Mouse (Mus musculus) right cerebral cortex, postnatal 10 days (tissue): Measurements from ENCODE around the gene Fam189a1.

ENCODE experiments used
- DNase-seq, 2 experiments: peaks; one replicate each; pipeline ENCODE4 v3.0.0; 2021; ENCODE audit warnings: low spot score in 2 of 2

Fam189a1 gene

DNA sequence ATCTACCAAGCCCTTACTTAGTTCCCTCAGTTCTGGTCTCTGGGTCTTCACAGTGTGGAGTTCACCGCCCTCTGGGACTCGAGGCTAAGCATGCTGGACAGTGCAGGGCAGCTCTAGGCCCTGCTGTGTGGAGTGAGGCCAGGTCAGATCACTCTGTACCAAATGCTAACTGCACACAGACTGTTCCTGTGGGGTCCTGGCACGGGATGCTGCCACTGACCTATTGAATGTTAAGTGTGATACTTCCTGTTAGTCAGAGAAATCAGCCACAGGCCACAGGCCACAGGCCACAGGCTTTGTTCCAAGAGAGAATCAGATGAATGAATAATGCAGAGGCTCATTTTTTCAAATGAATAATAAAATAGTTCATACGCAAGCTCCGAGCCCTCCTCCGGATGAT, 112.1 kb downstream of the Fam189a1 start:
- no peak for DNase-seq

DNA sequence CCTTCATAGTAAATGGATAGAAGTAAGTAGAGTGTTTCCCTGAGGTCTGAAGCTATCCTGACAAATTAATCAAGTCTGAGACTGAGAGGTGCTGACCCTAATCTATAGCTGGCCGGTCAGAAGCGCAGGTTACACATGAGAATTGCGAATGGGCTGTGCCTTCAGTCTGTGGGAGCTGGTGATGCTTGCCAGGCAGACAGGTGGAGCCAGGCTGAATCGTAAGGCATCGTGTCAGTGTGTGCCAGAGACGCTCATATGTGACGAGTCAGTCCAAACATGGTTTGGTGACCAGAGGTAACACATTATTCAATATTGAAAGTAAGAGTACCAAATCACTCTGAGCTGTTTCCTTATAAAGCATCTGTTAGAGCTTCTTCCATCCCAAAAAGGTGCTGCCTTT, 115.3 kb downstream of the Fam189a1 start:
- no peak for DNase-seq

DNA sequence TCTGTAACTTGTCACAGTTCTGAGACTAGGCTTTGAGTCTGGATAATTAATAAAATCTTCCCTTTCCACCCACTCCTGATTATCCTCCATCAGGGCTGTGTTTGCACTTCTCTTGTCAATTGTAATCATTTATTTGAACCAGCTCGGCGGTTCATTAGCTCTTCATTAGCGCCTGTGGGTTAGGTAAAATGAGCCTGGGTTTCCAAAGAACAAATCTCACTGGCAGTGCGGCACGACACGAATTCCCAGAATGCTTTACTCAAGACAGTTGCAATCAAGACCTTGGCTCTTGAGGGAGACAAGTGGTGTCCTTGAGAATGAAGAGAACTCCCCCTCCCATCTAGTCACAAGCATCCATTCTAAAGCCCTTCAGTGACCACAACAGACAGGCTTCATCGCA, 124.6 kb downstream of the Fam189a1 start:
- no peak for DNase-seq

DNA sequence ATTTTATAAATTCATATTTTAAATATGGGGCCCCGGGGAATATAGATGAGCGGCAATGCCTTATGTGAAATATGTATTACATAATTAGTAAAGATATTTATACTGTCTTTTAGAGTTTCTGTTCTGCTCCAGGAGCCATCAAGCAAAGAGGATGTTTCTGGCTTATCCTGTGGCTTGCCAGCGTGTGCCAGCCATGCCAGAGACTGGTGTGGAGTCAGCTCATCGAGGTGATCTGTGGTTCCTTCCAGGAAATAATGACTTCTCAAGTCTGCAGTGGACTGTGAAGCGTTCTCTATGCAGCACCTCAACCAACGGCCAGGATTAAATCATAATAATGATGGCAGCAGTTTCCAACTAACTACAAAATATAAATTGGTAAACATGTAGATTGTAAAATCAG, 125.2 kb downstream of the Fam189a1 start:
- no peak for DNase-seq

DNA sequence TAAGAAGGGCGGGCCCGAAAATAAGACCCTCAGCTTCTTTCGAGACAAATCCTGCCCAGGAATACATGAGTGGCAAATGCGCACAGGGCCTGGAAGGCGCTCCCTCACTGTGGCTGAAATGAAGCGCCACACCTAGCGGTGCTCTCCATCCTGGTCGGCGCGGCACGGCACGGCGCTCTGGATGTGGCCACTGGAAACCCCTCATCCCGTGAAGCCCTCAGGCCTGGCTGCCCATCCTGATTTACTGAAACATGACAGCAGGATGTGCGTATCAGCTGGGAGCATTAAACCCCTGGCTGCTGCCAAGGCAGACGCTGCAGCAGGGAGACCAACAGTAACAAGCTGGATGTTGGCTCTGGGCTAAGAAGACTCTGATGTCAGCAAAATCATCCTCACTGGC, 126.4 kb downstream of the Fam189a1 start:
- DNase-seq: no peak

DNA sequence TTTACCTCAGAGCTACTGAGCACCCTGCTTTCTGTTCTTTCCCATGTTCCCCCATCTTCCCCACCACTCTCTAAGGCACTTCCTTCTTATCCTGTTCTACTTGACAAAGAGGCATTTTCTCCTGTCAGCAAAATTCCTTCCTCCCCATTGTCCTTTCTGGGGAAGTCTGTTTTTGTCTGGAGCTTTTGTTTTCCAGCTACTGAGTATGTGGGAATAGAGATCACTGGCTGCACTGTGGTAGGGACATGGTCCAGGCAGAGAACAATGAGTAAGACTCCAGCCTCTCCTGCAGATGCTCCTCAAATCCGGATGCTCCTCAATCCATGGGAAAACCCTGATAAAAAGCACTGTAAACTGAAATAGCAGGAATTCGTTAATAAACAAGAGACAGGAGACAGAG, 135.1 kb downstream of the Fam189a1 start:
- DNase-seq: no peak

DNA sequence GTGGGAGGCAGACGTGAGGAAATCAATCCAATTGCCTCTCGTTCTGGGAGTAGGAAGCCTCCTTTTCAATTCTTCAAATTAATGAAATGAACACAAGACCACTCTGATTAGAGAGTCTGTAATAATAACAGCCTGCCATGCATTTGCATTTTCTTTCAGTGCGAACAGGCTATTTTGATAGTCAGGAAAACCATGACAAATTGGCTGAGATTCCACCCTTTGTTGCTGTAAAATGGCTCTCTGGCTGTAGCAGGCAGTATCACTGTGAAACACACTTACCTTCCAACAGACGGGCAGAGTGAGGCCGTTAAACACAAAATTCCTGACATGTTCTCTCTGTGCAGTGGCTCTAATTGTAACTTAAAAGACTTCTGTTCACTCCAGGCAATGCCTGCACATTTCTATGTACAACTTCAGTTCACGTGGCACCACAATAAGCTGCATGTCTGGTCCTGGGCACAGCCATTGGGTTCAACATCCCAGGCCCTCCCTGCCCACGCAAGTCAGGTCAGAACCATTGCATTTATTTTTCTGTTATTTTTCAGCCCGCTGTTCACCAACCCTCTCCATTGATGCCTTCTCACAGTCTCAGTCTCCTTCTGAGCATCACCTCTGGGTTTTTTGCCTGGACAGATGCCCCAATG, 138.2 kb downstream of the Fam189a1 start:
- no peak for DNase-seq

DNA sequence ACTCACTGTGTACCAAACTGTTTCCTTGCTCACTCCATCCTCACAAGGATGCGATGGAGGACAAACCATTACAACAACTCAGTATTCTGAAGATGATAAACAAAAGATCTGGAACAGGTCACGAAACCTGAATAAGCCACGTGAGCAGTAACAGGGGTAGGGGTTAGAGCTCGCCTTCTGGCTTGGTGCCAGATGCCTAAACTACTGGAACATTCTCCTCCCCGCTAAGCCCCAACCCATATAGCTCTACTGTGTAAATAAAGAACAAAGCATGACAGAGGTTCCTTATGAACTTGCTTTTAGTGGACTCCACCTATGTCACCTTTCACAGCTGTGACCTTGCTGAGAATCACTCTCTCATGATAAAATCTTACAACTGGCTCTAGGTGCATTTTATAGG, 139.0 kb downstream of the Fam189a1 start:
- no peak for DNase-seq

DNA sequence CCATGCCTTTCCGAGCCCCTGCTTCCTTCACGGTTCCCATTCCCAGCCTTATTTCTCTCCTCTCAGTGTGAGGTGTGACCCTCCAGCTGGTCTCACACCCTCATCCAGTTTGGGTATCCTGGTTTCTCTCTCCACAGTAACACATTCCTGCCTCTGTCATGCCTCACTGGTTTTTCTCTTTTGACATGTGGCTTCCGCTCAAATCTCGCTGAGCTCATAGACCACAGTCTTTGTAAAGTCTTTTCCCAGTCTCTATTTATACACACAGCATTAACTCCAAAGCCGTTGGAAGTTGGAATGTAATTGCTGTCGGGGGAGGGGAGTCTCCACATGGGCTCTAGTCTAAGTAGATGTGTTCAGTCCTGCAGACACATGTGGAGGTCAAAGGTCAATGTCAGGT, 145.2 kb downstream of the Fam189a1 start:
- DNase-seq: peak in 1 of 2 experiments; percentile 52

DNA sequence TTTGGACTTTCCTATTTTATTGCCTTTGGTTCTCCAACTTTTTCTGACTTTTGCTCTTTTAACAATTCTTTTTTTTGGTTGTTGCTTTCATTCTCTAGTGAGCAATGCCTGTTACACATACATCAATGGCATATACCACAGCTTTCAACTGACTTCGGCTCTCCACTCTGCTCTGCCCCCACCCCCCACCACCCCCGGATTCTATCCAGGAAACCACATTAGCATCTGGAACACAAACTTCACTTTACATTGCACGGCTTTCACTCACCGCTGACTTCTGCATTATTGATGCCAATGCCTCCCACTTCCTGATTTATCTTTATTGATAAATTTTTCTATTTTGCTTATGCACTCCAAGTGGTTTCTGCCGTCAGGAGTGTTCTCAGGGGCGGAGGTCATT, 146.1 kb downstream of the Fam189a1 start:
- DNase-seq: no peak

DNA sequence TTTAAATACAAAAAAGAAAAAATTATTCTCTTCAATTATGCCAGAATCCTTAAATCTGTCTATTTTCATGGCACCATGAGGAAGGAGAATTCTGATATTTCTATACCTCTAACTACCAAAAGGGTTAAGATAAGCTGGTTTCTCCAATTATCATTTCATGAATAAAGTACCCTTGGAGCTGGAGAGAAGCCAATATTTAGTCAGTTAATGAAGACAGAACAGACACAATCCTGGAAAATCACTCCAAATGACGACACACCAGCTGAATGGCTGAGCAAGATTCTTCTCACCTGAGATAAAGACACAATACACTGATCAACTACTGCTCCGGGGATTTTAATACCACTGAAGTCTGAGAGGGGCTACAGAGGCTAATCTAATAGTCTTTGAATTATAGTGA, 150.6 kb downstream of the Fam189a1 start:
- DNase-seq: no peak

DNA sequence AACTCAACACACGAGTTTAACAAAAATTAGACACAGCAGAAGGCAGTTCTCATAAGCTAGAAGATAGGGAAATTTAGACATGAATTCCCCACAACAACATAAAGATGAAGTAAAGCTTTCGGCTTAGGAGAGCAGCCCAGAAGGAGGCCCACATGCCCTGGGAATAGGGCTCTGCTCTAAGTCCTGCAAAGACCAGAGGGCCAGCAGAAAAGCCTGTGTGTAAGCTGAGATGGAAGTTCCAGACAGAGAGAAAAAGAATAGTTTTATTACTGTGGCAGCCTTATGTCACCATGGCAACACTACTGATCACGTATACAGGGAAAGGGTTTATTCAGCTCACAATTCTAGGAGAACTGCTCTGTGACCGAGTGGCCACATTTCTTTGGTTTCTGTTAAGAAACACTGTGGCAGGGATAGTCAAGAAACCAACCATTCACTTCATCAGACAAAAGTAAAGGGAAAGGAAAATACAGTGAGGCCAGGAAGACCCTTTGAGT, 156.6 kb downstream of the Fam189a1 start:
- no peak for DNase-seq

DNA sequence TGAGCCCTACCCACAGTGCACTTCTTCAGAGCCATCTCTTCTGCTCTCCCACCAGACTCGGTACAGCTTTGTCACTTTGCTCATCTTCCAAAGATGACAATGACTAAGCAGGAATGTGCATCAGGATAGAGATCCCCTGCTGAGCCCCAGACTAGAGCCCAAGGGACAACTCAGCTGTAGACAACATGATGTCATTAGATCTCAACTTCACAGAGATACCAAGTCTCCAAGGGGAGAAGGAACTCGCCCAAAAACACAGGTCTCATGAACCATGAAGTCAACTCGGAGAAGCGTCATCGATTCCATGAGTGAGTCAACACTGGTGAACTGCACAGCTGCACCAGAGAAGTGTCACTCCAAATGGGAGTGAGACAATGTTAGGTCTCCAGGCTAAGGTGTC, 158.6 kb downstream of the Fam189a1 start:
- DNase-seq: no peak

DNA sequence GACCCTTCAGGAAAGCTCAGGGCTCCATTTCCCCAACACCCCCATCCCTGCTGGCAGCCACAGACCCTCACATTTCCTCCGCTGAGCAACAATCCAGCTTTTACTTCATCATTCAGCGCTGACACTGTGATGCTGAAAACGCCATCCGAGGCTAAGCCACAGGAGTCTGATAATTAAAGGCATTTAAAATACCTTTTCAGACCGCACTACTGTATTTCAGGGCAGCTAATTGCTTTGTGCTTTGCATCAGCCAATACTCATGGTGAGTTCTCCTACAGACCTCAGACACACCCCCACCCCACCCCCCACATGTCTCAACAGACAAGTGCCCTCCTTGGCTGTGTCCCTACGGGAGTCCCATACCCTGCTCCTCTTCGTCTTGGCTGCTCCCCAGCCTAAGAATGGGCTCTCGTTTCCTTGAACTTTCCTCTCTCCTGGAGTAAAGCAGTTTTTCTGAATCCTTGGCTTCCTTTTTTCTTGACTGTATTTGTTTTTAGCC, 160.4 kb downstream of the Fam189a1 start:
- no peak for DNase-seq

DNA sequence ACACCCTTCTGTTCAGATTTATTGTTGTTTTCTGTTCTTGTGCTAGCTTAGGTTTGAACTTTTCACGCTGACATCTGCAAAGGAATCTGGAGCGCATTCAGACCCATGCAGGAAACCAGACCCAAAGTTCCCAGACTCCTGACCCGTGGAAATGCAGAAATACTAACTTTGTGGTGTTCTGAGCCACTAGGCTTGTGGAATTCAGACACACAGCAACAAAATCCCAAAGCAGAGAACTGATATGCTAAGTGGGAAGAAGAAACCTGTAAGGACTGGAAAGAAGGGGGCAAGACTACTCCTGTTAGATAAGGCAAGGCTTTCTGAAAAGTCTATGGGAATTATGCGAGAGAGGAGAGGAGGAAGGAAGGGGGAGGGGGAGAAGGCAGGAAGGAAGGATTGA, 167.0 kb downstream of the Fam189a1 start:
- no peak for DNase-seq

DNA sequence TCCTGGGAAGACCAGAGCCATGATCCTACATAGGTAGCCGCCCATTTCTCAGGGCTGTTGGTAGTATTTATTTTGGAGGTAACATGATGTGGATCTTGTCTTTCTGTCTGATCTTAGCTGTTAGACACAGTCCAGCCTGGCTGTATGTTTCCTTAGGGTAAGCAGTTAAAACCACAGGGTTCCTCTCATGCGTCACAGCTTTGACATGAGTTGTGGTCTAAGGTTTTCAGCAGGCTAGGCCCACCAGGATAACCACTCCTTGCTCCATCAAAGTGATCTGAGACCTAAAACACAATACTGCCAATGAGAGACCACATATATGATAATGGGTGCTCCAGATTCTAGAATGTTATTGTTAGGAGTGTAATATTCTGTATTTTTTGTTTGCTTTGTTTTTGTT, 168.4 kb downstream of the Fam189a1 start:
- DNase-seq: no peak

DNA sequence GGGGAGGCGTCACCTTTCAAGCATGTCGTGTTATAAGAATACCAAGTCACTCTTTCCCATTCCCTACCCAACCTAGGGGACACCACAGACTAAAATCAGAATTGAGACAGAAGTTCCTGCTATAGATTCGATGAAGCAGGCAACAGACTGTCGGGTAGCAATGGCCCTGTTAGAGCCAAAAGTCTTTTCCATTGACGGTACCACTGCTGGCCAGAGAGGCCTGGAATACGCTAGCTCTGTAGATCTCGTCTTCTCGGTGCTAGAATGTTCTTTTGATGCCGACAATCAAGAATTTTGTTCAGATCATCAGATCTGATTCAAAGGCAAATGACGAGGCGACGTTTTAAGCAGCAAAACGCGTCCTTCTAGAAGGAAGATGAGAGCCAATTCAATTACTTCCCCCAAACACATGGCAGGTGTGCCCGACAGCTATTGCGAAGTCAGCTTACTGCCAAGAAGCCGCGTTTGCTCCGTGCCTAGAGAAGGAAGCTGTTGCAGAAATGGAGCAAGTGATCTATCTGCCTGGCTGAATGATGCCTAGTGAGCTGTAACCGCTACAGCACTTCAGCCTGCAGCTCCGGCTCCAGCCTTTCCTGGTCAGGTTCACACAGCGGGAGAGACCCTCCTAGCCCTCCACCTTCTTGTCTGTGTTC, 171.8 kb downstream of the Fam189a1 start:
- peak; percentile 65 to 72 for DNase-seq

DNA sequence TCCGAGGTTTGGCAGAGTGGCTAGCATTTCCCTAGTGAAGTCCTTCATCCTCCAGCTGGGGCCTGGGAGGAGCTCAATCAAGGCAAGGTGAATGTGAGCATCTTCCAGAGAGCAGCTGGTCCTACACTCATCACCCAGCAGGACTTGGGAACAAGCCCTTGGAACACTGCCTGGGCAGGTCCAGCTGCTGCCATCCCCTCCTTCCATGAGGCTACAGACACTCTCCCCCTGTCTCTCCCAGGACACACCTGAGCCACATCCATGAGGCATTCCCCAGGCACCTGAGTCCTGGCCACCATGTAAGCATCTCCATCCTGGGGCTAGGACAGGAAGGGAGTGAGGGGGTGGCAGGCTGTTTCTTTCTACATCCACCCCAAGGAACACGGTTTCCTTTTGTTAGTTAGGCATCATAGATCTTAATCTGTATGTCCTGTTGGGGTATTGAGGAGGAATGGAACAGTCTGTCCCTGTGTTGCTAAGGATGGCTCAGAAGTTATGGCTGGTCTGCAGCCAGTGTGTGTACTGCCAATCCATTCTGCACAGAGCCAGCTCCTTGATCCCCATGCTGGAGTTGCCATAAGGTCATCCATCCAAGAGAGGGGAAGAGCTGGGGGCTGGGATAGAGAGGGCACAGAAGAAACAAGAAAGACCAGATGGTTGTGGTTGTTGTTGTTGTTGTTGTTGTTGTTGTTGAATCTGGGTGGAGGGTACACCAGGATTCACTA, 174.7 kb downstream of the Fam189a1 start:
- DNase-seq: no peak

DNA sequence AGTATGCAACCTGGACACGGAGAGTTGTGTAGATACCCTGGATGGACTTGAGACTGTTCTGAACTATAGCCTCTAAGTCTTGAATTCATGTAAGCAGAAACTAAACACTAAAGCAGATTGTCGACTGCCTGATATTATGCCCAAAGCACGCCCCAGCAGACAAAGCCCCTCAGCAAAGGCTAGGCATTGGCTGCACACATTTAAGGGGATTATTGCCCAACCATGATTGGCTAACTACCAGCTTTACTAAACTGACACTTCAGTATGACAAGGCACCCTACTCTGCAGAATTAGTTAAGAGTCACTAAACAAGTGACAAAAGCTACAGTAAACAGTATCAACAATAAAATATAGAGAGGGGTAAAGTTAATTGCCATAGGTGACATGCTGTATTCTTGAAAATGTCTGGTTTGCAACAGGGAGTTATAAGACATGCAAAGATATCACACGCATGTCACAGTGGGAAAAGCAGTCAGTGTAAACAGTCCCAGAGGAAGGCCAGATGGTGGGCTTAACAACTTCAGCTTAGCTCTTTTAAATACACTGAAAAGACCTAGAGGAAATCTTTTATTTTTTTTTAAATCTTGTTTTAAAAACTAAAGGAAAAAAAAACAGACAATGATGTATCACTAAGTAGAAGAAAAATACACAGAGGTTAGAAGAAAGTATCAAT, 182.6 kb downstream of the Fam189a1 start:
- no peak for DNase-seq

DNA sequence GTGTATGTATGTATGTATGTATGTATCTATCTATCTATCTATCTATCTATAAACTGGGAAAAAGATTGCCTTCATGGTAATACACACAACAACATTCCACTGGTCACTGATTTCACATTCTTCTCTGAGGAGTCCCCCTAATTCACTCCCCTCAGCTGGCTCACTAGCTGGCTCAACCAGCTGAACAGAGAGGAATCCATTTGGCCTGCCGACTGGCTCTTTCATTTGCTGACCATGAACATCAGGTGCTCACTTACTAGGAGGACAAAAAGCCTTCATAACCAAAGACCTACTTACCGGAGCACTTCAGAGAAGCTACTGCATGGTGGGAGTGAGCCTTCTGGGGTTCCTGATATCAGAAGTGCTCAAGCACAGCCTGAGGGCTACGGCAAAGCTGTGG, 194.2 kb downstream of the Fam189a1 start:
- DNase-seq: no peak

DNA sequence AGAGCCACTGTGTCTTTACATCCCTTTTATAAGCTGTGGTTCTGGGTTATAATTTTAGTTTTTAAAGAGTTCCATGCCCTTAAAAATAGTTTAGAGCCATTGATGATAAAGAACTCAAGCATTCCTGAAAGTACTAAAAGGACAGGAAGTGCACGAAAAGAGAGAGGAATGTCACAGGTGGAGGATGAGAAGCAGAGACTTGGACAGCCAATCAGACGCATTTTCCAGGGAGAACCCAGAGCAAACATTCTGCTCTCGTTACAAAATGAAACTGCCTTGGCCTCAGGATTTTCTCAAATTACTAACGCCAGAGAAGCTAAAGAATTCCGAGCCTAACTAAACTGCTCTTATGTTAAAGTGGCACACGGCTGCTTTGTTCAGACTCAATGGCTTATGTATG, 197.3 kb downstream of the Fam189a1 start:
- no peak for DNase-seq

DNA sequence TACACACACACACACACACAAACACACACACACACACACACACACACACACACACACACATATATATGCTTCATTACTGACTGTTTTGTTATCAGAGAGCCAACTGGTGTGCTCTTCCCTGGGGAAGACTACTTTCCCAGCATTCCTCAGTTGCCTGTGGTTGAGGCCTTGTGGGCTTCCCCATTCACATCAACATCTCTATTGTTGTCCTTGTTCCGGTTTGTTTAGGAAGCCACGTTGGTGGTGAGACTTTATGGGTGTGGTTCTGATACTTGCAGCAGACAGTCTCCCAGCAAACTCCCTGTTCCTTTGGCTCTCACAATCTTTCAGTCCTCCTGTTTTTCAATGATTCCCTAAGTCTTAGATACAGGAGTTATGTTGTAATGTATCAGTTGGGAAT, 204.2 kb downstream of the Fam189a1 start:
- no peak for DNase-seq
